Mouse (Mus musculus) layer of hippocampus, adult 18-20 months (tissue): Measurements from ENCODE around the gene Trim45. TPM values are rescaled to one million over a fixed set of nuclear protein-coding genes. Genes with fewer than 3 reads are reported as not detected.

Source experiments
- DNase-seq, 2 experiments: peaks; one replicate each; pipeline ENCODE4 v3.0.0; 2022; ENCODE audit warnings: low spot score in 2 of 2
- total RNA-seq, 2 experiments: library from RNA; stranded (reverse); gene quantifications; 2 replicates each; pipeline ENCODE4 v1.2.3; 2021

Gene Trim45
- total RNA-seq, 2 experiments from 2014 or later = 8.2 to 9.0 TPM

- no peak for DNase-seq
Observed at GRCm38 (mm10) chr3:100931332-100932076, 9.5 kb downstream of the Trim45 start.

- no peak for DNase-seq
Observed at GRCm38 (mm10) chr3:100932077-100932944, 10.3 kb downstream of the Trim45 start.

GRCm38 (mm10) chr3:100935521-100935920 is 13.5 kb downstream of the Trim45 start:
- no peak for DNase-seq

- DNase-seq = no peak
Observed at GRCm38 (mm10) chr3:100936201-100936600, 14.2 kb downstream of the Trim45 start.

- DNase-seq = no peak
Observed at GRCm38 (mm10) chr3:100938211-100938610, 16.2 kb downstream of the Trim45 start.

GRCm38 (mm10) chr3:100940496-100941037 is 18.6 kb downstream of the Trim45 start:
- no peak for DNase-seq

- DNase-seq = no peak
Observed at GRCm38 (mm10) chr3:100947286-100947685, 25.3 kb downstream of the Trim45 start.

- peak in 1 of 2 experiments; percentile 34 for DNase-seq
Observed at GRCm38 (mm10) chr3:100951531-100951930, 29.5 kb downstream of the Trim45 start.

GRCm38 (mm10) chr3:100954616-100955015 is 32.6 kb downstream of the Trim45 start:
- no peak for DNase-seq

- DNase-seq = no peak
Observed at GRCm38 (mm10) chr3:100961007-100961406, 39.0 kb downstream of the Trim45 start.

- DNase-seq = no peak
Observed at GRCm38 (mm10) chr3:100961501-100961900, 39.5 kb downstream of the Trim45 start.

GRCm38 (mm10) chr3:100963849-100964542 is 42.0 kb downstream of the Trim45 start:
- DNase-seq = peak; percentile 29 to 88

- peak; percentile 79 to 90 for DNase-seq
Observed at GRCm38 (mm10) chr3:100969176-100969917, 47.3 kb downstream of the Trim45 start, which contains the start of gene Ttf2. Gene Ttf2, minus strand, starts transcription at chr3:100969663.

GRCm38 (mm10) chr3:100973906-100974305 is 51.9 kb downstream of the Trim45 start:
- DNase-seq = peak in 1 of 2 experiments; percentile 75

- DNase-seq = no peak
Observed at GRCm38 (mm10) chr3:100979290-100979689, 57.3 kb downstream of the Trim45 start.

Other genes starting within 250 kb of the Trim45 start
- 100 to 1,000 TPM; 112 to 123 TPM for gene Man1a2, start 236.7 kb upstream of the Trim45 start, total RNA-seq
- not detected for gene Vtcn1, start 96.7 kb upstream of the Trim45 start, total RNA-seq
- 1 to 10 TPM; 1.1 TPM for gene Ttf2, start 47.5 kb downstream of the Trim45 start, total RNA-seq
- under 1 TPM; 0.36 to 0.52 TPM for gene Cd101, start 107.4 kb downstream of the Trim45 start, total RNA-seq
- gene Ptgfrn, start 188.1 kb downstream of the Trim45 start, total RNA-seq = 10 to 100 TPM in 1 of 2 experiments, 1 to 10 TPM in 1; 7.8 to 11.1 TPM